Mouse (Mus musculus): ENCODE results near the gene Ammecr1. TPM values are rescaled to one million over a fixed set of nuclear protein-coding genes. Genes with fewer than 3 reads are reported as not detected.

The Ammecr1 gene
- polyA plus RNA-seq, 1 experiment, result 19.7 TPM

- Histone ChIP-seq H3K4me2 (ENCODE audit: low read depth) (no peak overlapping the region), H3K4me3 (no peak overlapping the region), H3K79me2 (ENCODE audit: control insufficient read depth, insufficient read depth) (no peaks in the 10 kb centered on the region), H3K36me3 (ENCODE audit: control insufficient read depth, insufficient read depth) (no peaks in the 10 kb centered on the region), H3ac (ENCODE audit: control insufficient read depth, insufficient read length) (no peak overlapping the region), H3K27me3 (ENCODE audit: control insufficient read depth, insufficient read depth, insufficient read length) (no peaks in the 10 kb centered on the region)
- TF ChIP-seq CEBPB (IDR thresholded peaks at IDR 0.05; ENCODE audit: insufficient read depth, poor library complexity, severe bottlenecking) (no peak), REST (IDR thresholded peaks at IDR 0.05; ENCODE audit: insufficient read depth, insufficient read length) (no peak), TCF12 (IDR thresholded peaks at IDR 0.05; ENCODE audit: insufficient read depth, poor library complexity, severe bottlenecking) (no peak), MAX (IDR thresholded peaks at IDR 0.05; ENCODE audit: low read depth) (no peak), USF1 (IDR thresholded peaks at IDR 0.05; ENCODE audit: low read depth) (no peak), TCF3 (IDR thresholded peaks at IDR 0.05; ENCODE audit: insufficient read length, low read depth) (no peak), SRF (IDR thresholded peaks at IDR 0.05; ENCODE audit: control insufficient read depth, insufficient read length, low read depth) (no peak), E2F4 (IDR thresholded peaks at IDR 0.05; ENCODE audit: insufficient read depth) (no peak), MYOG (IDR thresholded peaks at IDR 0.05; ENCODE audit: control insufficient read depth in 1 of 3, insufficient read depth in 1 of 3, insufficient read length in 2 of 3, low read depth in 2 of 3) (no peak), MYOD1 (IDR thresholded peaks at IDR 0.05; ENCODE audit: control insufficient read depth in 1 of 3, insufficient read length in 2 of 3, low read depth in 2 of 3) (no peak), POLR2AphosphoS2 (IDR thresholded peaks at IDR 0.05; ENCODE audit: insufficient read length, low read depth) (no peak), POLR2A (IDR thresholded peaks at IDR 0.05; ENCODE audit: insufficient read length, low read depth) (no peak)
These were observed 118.5 kb downstream of the Ammecr1 start for GRCm38 (mm10) chrX:142848032-142848431.

- Histone ChIP-seq H3K36me3 (ENCODE audit: control insufficient read depth, insufficient read depth) (no peaks in the 10 kb centered on the region), H3K79me2 (ENCODE audit: control insufficient read depth, insufficient read depth) (no peaks in the 10 kb centered on the region), H3K4me2 (ENCODE audit: low read depth) (no peak overlapping the region), H3K4me3 (no peak overlapping the region), H3ac (ENCODE audit: control insufficient read depth, insufficient read length) (no peak overlapping the region), H3K27me3 (ENCODE audit: control insufficient read depth, insufficient read depth, insufficient read length) (no peaks in the 10 kb centered on the region)
- TF ChIP-seq TCF3 (IDR thresholded peaks at IDR 0.05; ENCODE audit: insufficient read length, low read depth) (no peak), POLR2A (IDR thresholded peaks at IDR 0.05; ENCODE audit: insufficient read length, low read depth) (no peak), USF1 (IDR thresholded peaks at IDR 0.05; ENCODE audit: low read depth) (no peak), CEBPB (IDR thresholded peaks at IDR 0.05; ENCODE audit: insufficient read depth, poor library complexity, severe bottlenecking) (no peak), MYOG (IDR thresholded peaks at IDR 0.05; ENCODE audit: control insufficient read depth in 1 of 3, insufficient read depth in 1 of 3, insufficient read length in 2 of 3, low read depth in 2 of 3) (no peak)
These were observed 120.3 kb downstream of the Ammecr1 start for GRCm38 (mm10) chrX:142846266-142846665.

- Histone ChIP-seq H3K4me3 (no peak overlapping the region), H3K4me2 (ENCODE audit: low read depth) (no peak overlapping the region), H3K79me2 (ENCODE audit: control insufficient read depth, insufficient read depth) (no peaks in the 10 kb centered on the region), H3K36me3 (ENCODE audit: control insufficient read depth, insufficient read depth) (no peaks in the 10 kb centered on the region), H3ac (ENCODE audit: control insufficient read depth, insufficient read length) (no peak overlapping the region), H3K27me3 (ENCODE audit: control insufficient read depth, insufficient read depth, insufficient read length) (no peaks in the 10 kb centered on the region)
- TF ChIP-seq POLR2AphosphoS2 (IDR thresholded peaks at IDR 0.05; ENCODE audit: insufficient read length, low read depth) (no peak), MYOG (IDR thresholded peaks at IDR 0.05; ENCODE audit: control insufficient read depth in 1 of 3, insufficient read depth in 1 of 3, insufficient read length in 2 of 3, low read depth in 2 of 3) (no peak), CEBPB (IDR thresholded peaks at IDR 0.05; ENCODE audit: insufficient read depth, poor library complexity, severe bottlenecking) (no peak), REST (IDR thresholded peaks at IDR 0.05; ENCODE audit: insufficient read depth, insufficient read length) (no peak), MYOD1 (IDR thresholded peaks at IDR 0.05; ENCODE audit: control insufficient read depth in 1 of 3, insufficient read length in 2 of 3, low read depth in 2 of 3) (no peak), TCF3 (IDR thresholded peaks at IDR 0.05; ENCODE audit: insufficient read length, low read depth) (no peak), E2F4 (IDR thresholded peaks at IDR 0.05; ENCODE audit: insufficient read depth) (no peak), MAX (IDR thresholded peaks at IDR 0.05; ENCODE audit: low read depth) (no peak), SRF (IDR thresholded peaks at IDR 0.05; ENCODE audit: control insufficient read depth, insufficient read length, low read depth) (no peak), POLR2A (IDR thresholded peaks at IDR 0.05; ENCODE audit: insufficient read length, low read depth) (no peak), TCF12 (IDR thresholded peaks at IDR 0.05; ENCODE audit: insufficient read depth, poor library complexity, severe bottlenecking) (no peak), USF1 (IDR thresholded peaks at IDR 0.05; ENCODE audit: low read depth) (no peak)
These were observed 124.6 kb downstream of the Ammecr1 start for GRCm38 (mm10) chrX:142841916-142842315.

- Histone ChIP-seq H3K36me3 (ENCODE audit: control insufficient read depth, insufficient read depth) (no peaks in the 10 kb centered on the region), H3K79me2 (ENCODE audit: control insufficient read depth, insufficient read depth) (no peaks in the 10 kb centered on the region), H3ac (ENCODE audit: control insufficient read depth, insufficient read length) (no peak overlapping the region), H3K27me3 (ENCODE audit: control insufficient read depth, insufficient read depth, insufficient read length) (no peaks in the 10 kb centered on the region), H3K4me2 (ENCODE audit: low read depth) (no peak overlapping the region), H3K4me3 (no peak overlapping the region)
- TF ChIP-seq REST (IDR thresholded peaks at IDR 0.05; ENCODE audit: insufficient read depth, insufficient read length) (no peak), POLR2A (IDR thresholded peaks at IDR 0.05; ENCODE audit: insufficient read length, low read depth) (no peak), USF1 (IDR thresholded peaks at IDR 0.05; ENCODE audit: low read depth) (no peak), POLR2AphosphoS2 (IDR thresholded peaks at IDR 0.05; ENCODE audit: insufficient read length, low read depth) (no peak)
These were observed 127.1 kb downstream of the Ammecr1 start for GRCm38 (mm10) chrX:142839411-142839810.

- H3K4me2 ChIP-seq (ENCODE audit: low read depth), result no peak overlapping the region
- no peaks in the 10 kb centered on the region for H3K36me3 ChIP-seq (ENCODE audit: control insufficient read depth, insufficient read depth)
- TF ChIP-seq REST (IDR thresholded peaks at IDR 0.05; ENCODE audit: insufficient read depth, insufficient read length) (no peak), MYOG (IDR thresholded peaks at IDR 0.05; ENCODE audit: control insufficient read depth in 1 of 3, insufficient read depth in 1 of 3, insufficient read length in 2 of 3, low read depth in 2 of 3) (no peak), TCF3 (IDR thresholded peaks at IDR 0.05; ENCODE audit: insufficient read length, low read depth) (no peak), SRF (IDR thresholded peaks at IDR 0.05; ENCODE audit: control insufficient read depth, insufficient read length, low read depth) (no peak), TCF12 (IDR thresholded peaks at IDR 0.05; ENCODE audit: insufficient read depth, poor library complexity, severe bottlenecking) (no peak), CEBPB (IDR thresholded peaks at IDR 0.05; ENCODE audit: insufficient read depth, poor library complexity, severe bottlenecking) (no peak), POLR2AphosphoS2 (IDR thresholded peaks at IDR 0.05; ENCODE audit: insufficient read length, low read depth) (no peak), E2F4 (IDR thresholded peaks at IDR 0.05; ENCODE audit: insufficient read depth) (no peak)
- no peak overlapping the region for H3ac ChIP-seq (ENCODE audit: control insufficient read depth, insufficient read length)
- no peak overlapping the region for H3K4me3 ChIP-seq
- H3K27me3 ChIP-seq (ENCODE audit: control insufficient read depth, insufficient read depth, insufficient read length), result no peaks in the 10 kb centered on the region
- no peaks in the 10 kb centered on the region for H3K79me2 ChIP-seq (ENCODE audit: control insufficient read depth, insufficient read depth)
These were observed 127.7 kb downstream of the Ammecr1 start for GRCm38 (mm10) chrX:142838841-142839240.
